Mouse (Mus musculus) heart, adult 9 months (tissue): Measurements from ENCODE around the gene F5.
"Not testable (repeated sequence)": the region's sequence is repeated elsewhere in the genome, so short reads cannot be mapped to it uniquely, and the experiment has no call there.

Experiments
- DNase-seq, 2 experiments: peaks; one replicate each; pipeline ENCODE4 v3.0.0; 2022; ENCODE audit warnings: low spot score in 2 of 2

Gene F5

GRCm38 (mm10) chr1:164159781-164160180 lies 8.1 kb downstream of the F5 start:
- DNase-seq, result peak in 1 of 2 experiments; percentile 11

GRCm38 (mm10) chr1:164162745-164163144 lies 11.1 kb downstream of the F5 start:
- DNase-seq, result no peak

- DNase-seq, result no peak
Measured at GRCm38 (mm10) chr1:164168818-164169217, 17.2 kb downstream of the F5 start.

- DNase-seq, result no peak
Measured at GRCm38 (mm10) chr1:164170434-164170833, 18.8 kb downstream of the F5 start.

DNA sequence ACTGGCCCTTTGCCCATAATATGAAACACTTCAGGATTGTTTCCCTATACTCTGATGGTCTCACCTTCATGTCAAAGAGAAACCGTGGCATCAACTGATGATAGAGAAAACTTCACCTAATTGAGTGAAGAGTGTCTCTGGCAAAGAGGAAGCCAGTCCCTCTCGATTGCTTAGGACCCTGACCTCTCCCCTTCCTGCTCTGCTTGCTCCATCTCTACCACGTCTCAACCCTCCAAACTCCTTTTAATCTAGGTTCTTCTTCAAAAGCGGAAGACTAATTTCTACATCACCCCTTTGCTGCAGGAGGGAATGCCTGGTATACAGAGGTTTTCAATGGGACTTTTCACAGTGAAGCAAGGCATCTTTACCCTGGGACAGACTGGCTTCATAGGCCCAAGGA lies 21.5 kb downstream of the F5 start:
- DNase-seq, result no peak

DNA sequence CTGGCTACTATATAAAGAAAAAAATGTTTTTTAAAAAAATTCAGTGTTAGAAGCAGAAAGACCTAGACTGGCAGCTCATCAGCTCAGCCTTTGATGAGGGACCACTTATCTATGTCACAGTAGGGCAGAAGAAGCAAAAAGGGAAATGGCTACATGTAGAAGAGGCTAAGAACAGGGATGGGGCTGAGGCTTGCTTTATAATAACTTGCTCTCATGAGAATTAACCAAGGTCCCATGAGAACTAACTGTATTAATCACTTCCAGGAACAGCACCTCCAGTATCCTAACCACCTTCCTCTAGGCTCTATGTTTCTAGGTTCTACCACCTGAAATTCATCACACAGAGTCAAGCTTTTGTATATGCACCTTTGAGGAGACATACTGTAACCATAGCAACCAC lies 25.2 kb downstream of the F5 start:
- DNase-seq, result no peak

GRCm38 (mm10) chr1:164178429-164178828 lies 26.8 kb downstream of the F5 start:
- no peak for DNase-seq

DNA sequence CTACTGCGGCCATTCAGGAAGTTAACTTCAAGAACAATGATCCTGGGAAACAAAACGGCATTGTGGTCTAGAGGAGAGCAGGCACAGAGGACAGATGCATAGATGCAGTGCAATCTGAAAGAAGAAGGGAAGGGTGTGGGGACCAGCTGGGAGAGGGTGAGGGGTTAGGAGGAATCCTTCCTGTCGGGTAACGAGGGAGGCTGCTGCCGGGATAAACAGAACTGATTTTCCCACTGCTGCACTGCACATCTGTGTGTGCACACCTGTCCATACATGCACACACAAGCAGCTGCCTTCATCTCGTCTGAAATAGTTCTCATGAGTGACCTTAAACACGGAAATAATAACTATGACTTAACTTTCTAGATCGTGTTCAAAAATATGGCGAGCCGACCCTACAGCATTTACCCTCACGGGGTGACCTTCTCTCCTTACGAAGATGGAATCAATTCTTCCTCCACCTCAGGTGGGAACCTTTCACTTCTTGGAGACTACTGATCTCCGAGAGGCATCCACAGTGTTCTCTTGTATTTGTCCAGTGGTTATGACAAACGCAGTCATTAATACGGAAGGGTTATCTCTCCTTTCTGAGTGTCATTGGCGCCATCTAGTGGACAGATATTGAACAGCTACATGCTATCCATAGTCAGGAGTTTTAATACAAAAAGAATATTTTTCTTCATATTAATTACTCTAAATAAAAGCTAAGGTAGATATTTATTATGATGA lies 32.7 kb downstream of the F5 start:
- DNase-seq, result peak in 1 of 2 experiments; percentile 25

- DNase-seq, result no peak
Measured at GRCm38 (mm10) chr1:164184871-164185223, 33.2 kb downstream of the F5 start.

DNA sequence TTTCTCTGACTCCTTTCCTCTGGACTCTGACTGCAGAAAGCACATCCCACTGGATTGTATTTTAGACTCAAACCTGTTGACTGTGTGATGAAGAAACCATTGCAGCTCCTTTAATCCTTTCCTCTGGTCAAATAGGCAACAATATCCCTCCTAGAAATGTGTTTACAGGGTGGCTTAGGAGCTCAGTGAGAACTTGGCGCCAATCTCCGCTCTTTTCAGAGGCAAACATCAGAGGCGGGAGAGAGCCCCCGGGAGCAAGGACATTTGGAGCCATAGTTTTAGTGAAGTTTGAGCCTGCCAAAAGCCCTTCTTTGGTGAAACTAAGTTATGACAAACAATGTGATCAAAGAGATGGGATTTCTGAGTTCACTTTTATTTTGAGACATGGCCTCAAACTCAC lies 33.7 kb downstream of the F5 start:
- DNase-seq, result no peak

GRCm38 (mm10) chr1:164187002-164187560 lies 35.4 kb downstream of the F5 start:
- DNase-seq, result no peak

GRCm38 (mm10) chr1:164199551-164199950 lies 47.9 kb downstream of the F5 start:
- DNase-seq, result no peak

- DNase-seq, result no peak
Measured at GRCm38 (mm10) chr1:164208437-164208836, 56.8 kb downstream of the F5 start.

DNA sequence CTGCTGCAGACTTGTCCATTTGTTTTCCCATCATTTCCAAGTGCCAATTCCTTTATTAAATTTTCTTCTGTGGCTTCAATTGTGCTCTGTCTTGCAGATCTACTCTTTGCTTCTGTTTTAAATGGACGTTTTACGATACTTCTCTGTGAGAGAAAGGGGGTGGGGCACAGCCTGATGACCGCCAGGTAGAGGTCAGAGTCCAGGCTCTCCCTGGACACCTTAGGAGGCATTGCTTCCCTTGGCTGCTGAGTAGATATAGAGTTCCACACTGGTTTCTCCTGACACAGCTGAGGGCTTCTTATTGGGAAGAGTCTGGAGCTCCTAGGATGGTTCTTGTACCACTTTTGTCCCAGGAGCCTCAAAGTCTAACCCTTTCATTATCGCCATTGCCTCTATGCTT lies 59.3 kb downstream of the F5 start:
- DNase-seq, result no peak

GRCm38 (mm10) chr1:164212686-164213085 lies 61.0 kb downstream of the F5 start:
- no peak for DNase-seq

GRCm38 (mm10) chr1:164214190-164214589 lies 62.6 kb downstream of the F5 start:
- no peak for DNase-seq

DNA sequence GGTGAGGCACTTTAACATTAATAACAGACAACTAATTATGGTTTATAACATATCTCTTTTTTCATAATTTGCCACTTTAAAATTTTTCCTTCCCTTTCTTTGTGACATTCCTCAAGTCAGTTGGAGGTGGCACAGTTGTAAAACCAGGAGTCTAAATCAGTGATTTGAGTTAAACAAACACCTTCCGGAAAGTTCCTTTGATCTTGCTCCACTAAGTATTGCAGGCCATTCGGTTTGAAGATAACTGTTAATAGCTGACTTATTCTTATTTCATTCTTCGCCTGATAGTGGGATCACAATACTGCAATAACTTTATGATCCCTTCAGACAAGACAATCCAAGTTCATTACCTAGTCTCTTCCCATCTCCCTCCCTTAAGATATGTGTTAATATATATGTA lies 63.5 kb downstream of the F5 start:
- no peak for DNase-seq

GRCm38 (mm10) chr1:164215540-164215939 lies 63.9 kb downstream of the F5 start:
- DNase-seq, result no peak

GRCm38 (mm10) chr1:164217791-164218685 lies 66.4 kb downstream of the F5 start:
- DNase-seq, result peak in 1 of 2 experiments; percentile 1

- DNase-seq, result no peak
Measured at GRCm38 (mm10) chr1:164220261-164220660, 68.6 kb downstream of the F5 start.

GRCm38 (mm10) chr1:164223089-164223488 lies 71.5 kb downstream of the F5 start:
- no peak for DNase-seq

GRCm38 (mm10) chr1:164231937-164232570 lies 80.4 kb downstream of the F5 start:
- DNase-seq, result not testable (repeated sequence)
